Mouse (Mus musculus): ENCODE results near the gene Olfr1336. TPM values are rescaled to one million over a fixed set of nuclear protein-coding genes. Genes with fewer than 3 reads are reported as not detected.

Gene Olfr1336
- not detected in 2 replicates for polyA plus RNA-seq (2014; fragmentation: Nextera tagmentation; extraction: Ambion mirVana)

GRCm38 (mm10) chr7:6455868-6456267 lies at the start of gene Olfr1336:
TSS of gene Olfr1336 (plus strand) at chr7:6456168.
- no peak for ATAC-seq (ENCODE audit: low FRiP score, low TSS enrichment)
- Histone ChIP-seq H3K4me3 (ENCODE audit: low read length) (no peak within 1 kb of the TSS), H3K9ac (ENCODE audit: low read depth, low read length) (no peak within 1 kb of the TSS), H3K9me3 (ENCODE audit: control insufficient read depth, low read length) (peaks cover 8% of the 10 kb centered on the region; the same call in 1 of the 2 replicates), H3K27ac (ENCODE audit: low read depth, low read length) (no peak within 1 kb of the TSS), H3K4me2 (replicated peaks; ENCODE audit: low read depth, low read length) (no peak within 1 kb of the TSS), H3K27me3 (ENCODE audit: control insufficient read depth, insufficient read depth, low read length) (no peaks in the 10 kb centered on the region), H3K36me3 (ENCODE audit: control insufficient read depth, insufficient read depth, low read length) (no peaks in the 10 kb centered on the region), H3K4me1 (ENCODE audit: control insufficient read depth, insufficient read depth, low read length) (no peaks in the 10 kb centered on the region)

- H3K4me2 ChIP-seq (replicated peaks; ENCODE audit: low read depth, low read length), result no peak within 1 kb of the TSS
Measured at GRCm38 (mm10) chr7:6410043-6410442, 45.9 kb upstream of the Olfr1336 start, which contains the start of gene Gm20715. TSS of gene Gm20715 (plus strand) at chr7:6410277.

GRCm38 (mm10) chr7:6414626-6415441 lies 41.1 kb upstream of the Olfr1336 start:
- Histone ChIP-seq H3K9me3 (ENCODE audit: control insufficient read depth, low read length) (no peaks in the 10 kb centered on the region), H3K9ac (ENCODE audit: low read depth, low read length) (no peak overlapping the region), H3K4me1 (ENCODE audit: control insufficient read depth, insufficient read depth, low read length) (no peaks in the 10 kb centered on the region), H3K4me2 (replicated peaks; ENCODE audit: low read depth, low read length) (no peak overlapping the region), H3K36me3 (ENCODE audit: control insufficient read depth, insufficient read depth, low read length) (no peaks in the 10 kb centered on the region), H3K27me3 (ENCODE audit: control insufficient read depth, insufficient read depth, low read length) (no peaks in the 10 kb centered on the region), H3K4me3 (ENCODE audit: low read length) (no peak overlapping the region), H3K27ac (ENCODE audit: low read depth, low read length) (no peak overlapping the region)
- no peak for ATAC-seq (ENCODE audit: low FRiP score, low TSS enrichment)
- WGBS, result 4% methylated on average over 22 of the region's 22 CpGs

More at GRCm38 (mm10) chr7:6410043-6410442, 45.9 kb upstream of the Olfr1336 start, which contains the start of gene Gm20715:
- Histone ChIP-seq H3K27me3 (ENCODE audit: control insufficient read depth, insufficient read depth, low read length) (no peaks in the 10 kb centered on the region), H3K36me3 (ENCODE audit: control insufficient read depth, insufficient read depth, low read length) (no peaks in the 10 kb centered on the region), H3K4me1 (ENCODE audit: control insufficient read depth, insufficient read depth, low read length) (no peaks in the 10 kb centered on the region), H3K9me3 (ENCODE audit: control insufficient read depth, low read length) (no peaks in the 10 kb centered on the region), H3K4me3 (ENCODE audit: low read length) (no peak within 1 kb of the TSS), H3K9ac (ENCODE audit: low read depth, low read length) (no peak within 1 kb of the TSS), H3K27ac (ENCODE audit: low read depth, low read length) (no peak within 1 kb of the TSS)
- 1% methylated on average over 17 of the region's 17 CpGs for WGBS
- ATAC-seq (ENCODE audit: low FRiP score, low TSS enrichment), result peak; percentile 96

- ATAC-seq (ENCODE audit: low FRiP score, low TSS enrichment), result no peak
- WGBS, result 20% methylated on average over 8 of the region's 8 CpGs
- Histone ChIP-seq H3K27me3 (ENCODE audit: control insufficient read depth, insufficient read depth, low read length) (no peaks in the 10 kb centered on the region), H3K4me3 (ENCODE audit: low read length) (no peak overlapping the region), H3K9me3 (ENCODE audit: control insufficient read depth, low read length) (no peaks in the 10 kb centered on the region), H3K4me1 (ENCODE audit: control insufficient read depth, insufficient read depth, low read length) (no peaks in the 10 kb centered on the region), H3K27ac (ENCODE audit: low read depth, low read length) (no peak overlapping the region), H3K36me3 (ENCODE audit: control insufficient read depth, insufficient read depth, low read length) (no peaks in the 10 kb centered on the region), H3K9ac (ENCODE audit: low read depth, low read length) (no peak overlapping the region), H3K4me2 (replicated peaks; ENCODE audit: low read depth, low read length) (no peak overlapping the region)
Measured at GRCm38 (mm10) chr7:6415442-6415787, 40.6 kb upstream of the Olfr1336 start.

GRCm38 (mm10) chr7:6419894-6420293 lies 36.1 kb upstream of the Olfr1336 start:
- no peak for ATAC-seq (ENCODE audit: low FRiP score, low TSS enrichment)
- H3K9me3 ChIP-seq (ENCODE audit: control insufficient read depth, low read length), result no peaks in the 10 kb centered on the region
- no peaks in the 10 kb centered on the region for H3K27me3 ChIP-seq (ENCODE audit: control insufficient read depth, insufficient read depth, low read length)
- no peak overlapping the region for H3K4me2 ChIP-seq (replicated peaks; ENCODE audit: low read depth, low read length)
- 72% methylated on average over 6 of the region's 6 CpGs for WGBS
- no peak overlapping the region for H3K27ac ChIP-seq (ENCODE audit: low read depth, low read length)
- H3K9ac ChIP-seq (ENCODE audit: low read depth, low read length), result no peak overlapping the region
- no peaks in the 10 kb centered on the region for H3K36me3 ChIP-seq (ENCODE audit: control insufficient read depth, insufficient read depth, low read length)
- no peak overlapping the region for H3K4me3 ChIP-seq (ENCODE audit: low read length)
- no peaks in the 10 kb centered on the region for H3K4me1 ChIP-seq (ENCODE audit: control insufficient read depth, insufficient read depth, low read length)

GRCm38 (mm10) chr7:6429381-6429780 lies 26.6 kb upstream of the Olfr1336 start:
- Histone ChIP-seq H3K36me3 (ENCODE audit: control insufficient read depth, insufficient read depth, low read length) (no peaks in the 10 kb centered on the region), H3K9ac (ENCODE audit: low read depth, low read length) (no peak overlapping the region), H3K4me2 (replicated peaks; ENCODE audit: low read depth, low read length) (no peak overlapping the region), H3K27me3 (ENCODE audit: control insufficient read depth, insufficient read depth, low read length) (no peaks in the 10 kb centered on the region), H3K4me3 (ENCODE audit: low read length) (no peak overlapping the region), H3K9me3 (ENCODE audit: control insufficient read depth, low read length) (peaks cover 4% of the 10 kb centered on the region; the same call in 1 of the 2 replicates), H3K27ac (ENCODE audit: low read depth, low read length) (no peak overlapping the region), H3K4me1 (ENCODE audit: control insufficient read depth, insufficient read depth, low read length) (no peaks in the 10 kb centered on the region)
- no peak for ATAC-seq (ENCODE audit: low FRiP score, low TSS enrichment)
- WGBS, result 82% methylated on average over 3 of the region's 3 CpGs

- no peaks in the 10 kb centered on the region for H3K4me1 ChIP-seq (ENCODE audit: control insufficient read depth, insufficient read depth, low read length)
- H3K4me2 ChIP-seq (replicated peaks; ENCODE audit: low read depth, low read length), result no peak overlapping the region
- no peak for ATAC-seq (ENCODE audit: low FRiP score, low TSS enrichment)
- H3K27ac ChIP-seq (ENCODE audit: low read depth, low read length), result no peak overlapping the region
- 34% methylated on average over 2 of the region's 2 CpGs for WGBS
- no peak overlapping the region for H3K4me3 ChIP-seq (ENCODE audit: low read length)
- H3K36me3 ChIP-seq (ENCODE audit: control insufficient read depth, insufficient read depth, low read length), result no peaks in the 10 kb centered on the region
- no peaks in the 10 kb centered on the region for H3K27me3 ChIP-seq (ENCODE audit: control insufficient read depth, insufficient read depth, low read length)
- no peak overlapping the region for H3K9ac ChIP-seq (ENCODE audit: low read depth, low read length)
- peaks cover 4% of the 10 kb centered on the region; the same call in 1 of the 2 replicates for H3K9me3 ChIP-seq (ENCODE audit: control insufficient read depth, low read length)
Measured at GRCm38 (mm10) chr7:6430342-6430741, 25.6 kb upstream of the Olfr1336 start.

GRCm38 (mm10) chr7:6438388-6438787 lies 17.6 kb upstream of the Olfr1336 start, which contains the start of gene Olfr1344:
TSS of gene Olfr1344 (plus strand) at chr7:6438688.
- H3K4me2 ChIP-seq (replicated peaks; ENCODE audit: low read depth, low read length), result no peak within 1 kb of the TSS
- no peaks in the 10 kb centered on the region for H3K36me3 ChIP-seq (ENCODE audit: control insufficient read depth, insufficient read depth, low read length)
- ATAC-seq (ENCODE audit: low FRiP score, low TSS enrichment), result no peak
- H3K27ac ChIP-seq (ENCODE audit: low read depth, low read length), result no peak within 1 kb of the TSS
- no peaks in the 10 kb centered on the region for H3K9me3 ChIP-seq (ENCODE audit: control insufficient read depth, low read length)
- no peak within 1 kb of the TSS for H3K4me3 ChIP-seq (ENCODE audit: low read length)
- 71% methylated on average over 3 of the region's 3 CpGs for WGBS
- no peaks in the 10 kb centered on the region for H3K4me1 ChIP-seq (ENCODE audit: control insufficient read depth, insufficient read depth, low read length)
- no peak within 1 kb of the TSS for H3K9ac ChIP-seq (ENCODE audit: low read depth, low read length)
- no peaks in the 10 kb centered on the region for H3K27me3 ChIP-seq (ENCODE audit: control insufficient read depth, insufficient read depth, low read length)

- no peaks in the 10 kb centered on the region for H3K4me1 ChIP-seq (ENCODE audit: control insufficient read depth, insufficient read depth, low read length)
- no peaks in the 10 kb centered on the region for H3K9me3 ChIP-seq (ENCODE audit: control insufficient read depth, low read length)
- no peaks in the 10 kb centered on the region for H3K36me3 ChIP-seq (ENCODE audit: control insufficient read depth, insufficient read depth, low read length)
- no peak overlapping the region for H3K9ac ChIP-seq (ENCODE audit: low read depth, low read length)
- no peaks in the 10 kb centered on the region for H3K27me3 ChIP-seq (ENCODE audit: control insufficient read depth, insufficient read depth, low read length)
- WGBS, result 57% methylated on average over 2 of the region's 2 CpGs
- no peak overlapping the region for H3K4me2 ChIP-seq (replicated peaks; ENCODE audit: low read depth, low read length)
- H3K27ac ChIP-seq (ENCODE audit: low read depth, low read length), result no peak overlapping the region
- no peak for ATAC-seq (ENCODE audit: low FRiP score, low TSS enrichment)
- no peak overlapping the region for H3K4me3 ChIP-seq (ENCODE audit: low read length)
Measured at GRCm38 (mm10) chr7:6441173-6441572, 14.8 kb upstream of the Olfr1336 start.

All from kidney, embryonic 14.5 days (tissue).